Comparison of ENCODE assay signal across 27 mouse cellular contexts in the genomic region with DNA sequence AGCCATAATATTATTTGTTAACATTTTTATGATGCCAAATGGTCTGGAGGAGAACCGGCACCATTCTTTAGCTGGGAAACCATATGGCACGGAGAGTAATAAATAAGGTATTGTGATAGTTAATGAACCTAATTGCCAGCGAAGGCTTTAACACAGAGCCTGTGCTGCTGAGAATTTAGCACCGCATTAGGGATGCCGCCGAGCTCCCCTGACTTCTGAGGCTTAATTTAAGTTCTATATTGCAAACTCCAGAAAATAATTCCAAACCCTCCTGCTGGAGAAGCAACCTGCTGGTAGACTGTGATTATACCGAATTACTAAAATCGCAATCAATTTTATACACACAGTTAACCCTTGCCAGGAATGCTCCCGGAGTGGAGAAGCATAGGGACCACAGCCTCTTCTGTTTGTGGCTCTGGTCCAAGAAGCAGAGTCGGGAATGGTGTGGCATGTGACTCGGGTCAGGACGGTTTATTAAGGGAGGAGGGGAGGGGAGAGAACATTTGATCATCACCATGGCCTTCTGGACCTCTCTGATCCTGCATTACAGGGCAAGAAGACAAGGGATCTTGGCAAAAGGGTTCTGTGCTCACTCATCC. TPM values are rescaled to one million over a fixed set of nuclear protein-coding genes. Genes with fewer than 3 reads are reported as not detected.
DNase-seq lines count a peak whose midpoint lies in the region; ATAC-seq and TF ChIP-seq lines count a peak whose summit lies in the region.
"Had no signal": no experiment of that assay in that cellular context is flagged by ENCODE, and none has a peak within 500 bp of the region (broad histone marks: within the 10 kb centered on the region; RNA-seq: fewer than 3 reads in every experiment).

No protein-coding gene starts in this region.

- WGBS in heart, embryonic 11.5 days (ENCODE audit: insufficient replicate concordance): 77% methylated on average over 12 of the region's 12 CpGs
- WGBS in midbrain, postnatal 0 days: 48% methylated on average over 12 of the region's 12 CpGs
- 44% methylated on average over 12 of the region's 12 CpGs for WGBS in midbrain, embryonic 16.5 days
- WGBS in neural tube, embryonic 13.5 days: 16% methylated on average over 12 of the region's 12 CpGs

- no peak overlapping the region for H3K4me2 ChIP-seq in heart, embryonic 11.5 days
- H3K4me2 ChIP-seq in midbrain, postnatal 0 days (ENCODE audit: low read depth, low read length, poor library complexity, severe bottlenecking): no peak overlapping the region
- H3K4me2 ChIP-seq in midbrain, embryonic 16.5 days (ENCODE audit: low read length): no peak overlapping the region
- no peak overlapping the region for H3K4me2 ChIP-seq in neural tube, embryonic 13.5 days
- H3K4me2 ChIP-seq: embryonic facial prominence, embryonic 12.5 days; liver, embryonic 12.5 days; midbrain, embryonic 15.5 days had no signal

- H3K9ac ChIP-seq in heart, embryonic 11.5 days (ENCODE audit: low read depth, low read length): no peak overlapping the region
- no peak overlapping the region for H3K9ac ChIP-seq in midbrain, postnatal 0 days (replicated peaks; ENCODE audit: low read length, poor library complexity, severe bottlenecking)
- H3K9ac ChIP-seq in midbrain, embryonic 16.5 days (ENCODE audit: low read depth, low read length): no peak overlapping the region
- 0 out of 2 replicates have a peak overlapping the region, but pooled peaks have one; percentile 8 for H3K9ac ChIP-seq in neural tube, embryonic 13.5 days
- H3K9ac ChIP-seq: embryonic facial prominence, embryonic 12.5 days; liver, embryonic 12.5 days; liver, postnatal 0 days; midbrain, embryonic 15.5 days had no signal

- no peaks in the 10 kb centered on the region for H3K9me3 ChIP-seq in heart, embryonic 11.5 days (replicated peaks; ENCODE audit: control insufficient read depth, low read length)
- H3K9me3 ChIP-seq in midbrain, postnatal 0 days (ENCODE audit: low read length): no peaks in the 10 kb centered on the region
- no peaks in the 10 kb centered on the region for H3K9me3 ChIP-seq in midbrain, embryonic 16.5 days (replicated peaks; ENCODE audit: control insufficient read depth, low read length, poor library complexity, severe bottlenecking)
- no peaks in the 10 kb centered on the region for H3K9me3 ChIP-seq in neural tube, embryonic 13.5 days
- H3K9me3 ChIP-seq: embryonic facial prominence, embryonic 12.5 days; heart, embryonic 10.5 days; liver, embryonic 12.5 days; megakaryocyte, embryonic 14.5 days; midbrain, embryonic 15.5 days had no signal

- intact Hi-C loops in heart, postnatal 10 days (cut with DNase I): loop anchor here (10.0 kb wide), 1 partner anchor 188 kb away; a partner anchor contains a TSS

- H3K27me3 ChIP-seq in heart, embryonic 11.5 days (ENCODE audit: control insufficient read depth, insufficient read depth, low read length): no peaks in the 10 kb centered on the region; the same call in 1 of the 2 replicates
- H3K27me3 ChIP-seq in midbrain, postnatal 0 days (ENCODE audit: insufficient read depth, low read length): peaks cover 3% of the 10 kb centered on the region; the same call in 1 of the 2 replicates
- no peaks in the 10 kb centered on the region for H3K27me3 ChIP-seq in midbrain, embryonic 16.5 days (ENCODE audit: control insufficient read depth, insufficient read depth, low read depth, low read length)
- H3K27me3 ChIP-seq in neural tube, embryonic 13.5 days: peaks cover 17% of the 10 kb centered on the region; the same call in 1 of the 2 replicates
- H3K27me3 ChIP-seq: embryonic facial prominence, embryonic 12.5 days; midbrain, embryonic 15.5 days had no signal

- ATAC-seq in heart, embryonic 11.5 days (replicated peaks; ENCODE audit: insufficient number of reproducible peaks, low FRiP score, low TSS enrichment): no peak
- ATAC-seq in midbrain, postnatal 0 days (ENCODE audit: low FRiP score): no peak
- ATAC-seq in midbrain, embryonic 16.5 days: no peak
- peak; percentile 73 for ATAC-seq in neural tube, embryonic 13.5 days (ENCODE audit: low read depth)
- ATAC-seq: intestine, postnatal 0 days; liver, embryonic 12.5 days; liver, postnatal 0 days; midbrain, embryonic 15.5 days had no signal

- DNase-seq in heart, postnatal 10 days: peak; percentile 17
- DNase-seq in midbrain, postnatal 0 days (ENCODE audit: low spot score): peak; percentile 34
- DNase-seq in urinary bladder, adult 2 months (ENCODE audit: low spot score): no peak
- DNase-seq: adrenal gland, adult 8-10 months; B cell, adult 2 months; cerebellum, adult 9-10 months; embryo, embryonic 11 days; gastrocnemius, postnatal 10 days; kidney, adult 9 months; kidney, postnatal 10 days; layer of hippocampus, postnatal 36 days; left cerebral cortex, postnatal 4 days; liver, postnatal 0 days; lung, postnatal 4 days; thymus, postnatal 4 days had no signal

- no peak overlapping the region for H3K27ac ChIP-seq in heart, embryonic 11.5 days (ENCODE audit: low read depth, low read length)
- H3K27ac ChIP-seq in midbrain, postnatal 0 days (ENCODE audit: low read depth, low read length): no peak overlapping the region
- no peak overlapping the region for H3K27ac ChIP-seq in midbrain, embryonic 16.5 days (ENCODE audit: low read length)
- peak overlapping the region; percentile 46 for H3K27ac ChIP-seq in neural tube, embryonic 13.5 days (replicated peaks)
- H3K27ac ChIP-seq: embryonic facial prominence, embryonic 12.5 days; heart, embryonic 10.5 days; liver, embryonic 12.5 days; midbrain, embryonic 15.5 days had no signal

- no peaks in the 10 kb centered on the region for H3K4me1 ChIP-seq in heart, embryonic 11.5 days (ENCODE audit: control insufficient read depth, insufficient read depth, low read length)
- H3K4me1 ChIP-seq in midbrain, postnatal 0 days (ENCODE audit: insufficient read depth, low read length): no peaks in the 10 kb centered on the region
- H3K4me1 ChIP-seq in midbrain, embryonic 16.5 days (ENCODE audit: control insufficient read depth, insufficient read depth, low read length): no peaks in the 10 kb centered on the region; the same call in 1 of the 2 replicates
- peaks cover 30% of the 10 kb centered on the region for H3K4me1 ChIP-seq in neural tube, embryonic 13.5 days (replicated peaks)
- H3K4me1 ChIP-seq: heart, embryonic 10.5 days; liver, embryonic 12.5 days had no signal

- H3K4me3 ChIP-seq in heart, embryonic 11.5 days (ENCODE audit: low read depth, low read length): no peak overlapping the region
- no peak overlapping the region for H3K4me3 ChIP-seq in midbrain, postnatal 0 days (ENCODE audit: low read depth, low read length)
- no peak overlapping the region for H3K4me3 ChIP-seq in midbrain, embryonic 16.5 days (ENCODE audit: low read depth, low read length)
- H3K4me3 ChIP-seq in neural tube, embryonic 13.5 days: no peak overlapping the region
- H3K4me3 ChIP-seq: embryonic facial prominence, embryonic 12.5 days; heart, embryonic 10.5 days; liver, embryonic 12.5 days; megakaryocyte, embryonic 14.5 days; midbrain, embryonic 15.5 days; myocyte had no signal

- no peak for TF ChIP-seq CTCF in midbrain, postnatal 0 days (IDR thresholded peaks at IDR 0.05)

- H3K36me3 ChIP-seq in heart, embryonic 11.5 days (ENCODE audit: control insufficient read depth, insufficient read depth, low read length): no peaks in the 10 kb centered on the region
- no peaks in the 10 kb centered on the region for H3K36me3 ChIP-seq in midbrain, postnatal 0 days (ENCODE audit: insufficient read depth, low read length)
- H3K36me3 ChIP-seq in midbrain, embryonic 16.5 days (ENCODE audit: control insufficient read depth, insufficient read depth, low read length): no peaks in the 10 kb centered on the region
- H3K36me3 ChIP-seq in neural tube, embryonic 13.5 days: no peaks in the 10 kb centered on the region
- H3K36me3 ChIP-seq: embryonic facial prominence, embryonic 12.5 days; heart, embryonic 10.5 days; liver, embryonic 12.5 days; midbrain, embryonic 15.5 days had no signal

RNA-seq across cellular contexts. Expression of a gene that starts 30.6 kb away (rescaled TPM):
- total RNA-seq in heart, postnatal 10 days (2021): 100 to 1,000 TPM in 1 of 2 experiments, 10 to 100 TPM in 1; 25.5 to 199 TPM
- 0.57 and 0.75 TPM in 2 replicates for polyA plus RNA-seq in heart, embryonic 11.5 days (2014; fragmentation: Nextera tagmentation; extraction: Ambion mirVana)
- 8.3 and 12.6 TPM in 2 replicates for total RNA-seq in midbrain, postnatal 0 days (2014; rRNA removed)
- polyA plus RNA-seq in midbrain, postnatal 0 days (2015; fragmentation: Nextera tagmentation; extraction: Ambion mirVana): 5.5 and 6.1 TPM in 2 replicates
- polyA plus RNA-seq in midbrain, embryonic 16.5 days (2015; fragmentation: Nextera tagmentation; extraction: Ambion mirVana): 5.4 and 6.4 TPM in 2 replicates
- polyA plus RNA-seq in neural tube, embryonic 13.5 days (2015; fragmentation: Nextera tagmentation; extraction: Ambion mirVana): 7.4 and 8.5 TPM in 2 replicates
- polyA plus RNA-seq in urinary bladder, adult 2 months (2012; rRNA removed): 7.4 and 21.3 TPM in 2 replicates
- polyA plus RNA-seq: myocyte had no signal

RNA-seq across cellular contexts. Expression of a gene that starts 44.3 kb away (rescaled TPM):
- total RNA-seq in heart, postnatal 10 days (2021): not detected
- 0.14 and 0.25 TPM in 2 replicates for polyA plus RNA-seq in heart, embryonic 11.5 days (2014; fragmentation: Nextera tagmentation; extraction: Ambion mirVana)
- 0.93 and 1.4 TPM in 2 replicates for total RNA-seq in midbrain, postnatal 0 days (2014; rRNA removed)
- polyA plus RNA-seq in midbrain, postnatal 0 days (2015; fragmentation: Nextera tagmentation; extraction: Ambion mirVana): 0.54 and 0.72 TPM in 2 replicates
- 0.88 and 1.2 TPM in 2 replicates for polyA plus RNA-seq in midbrain, embryonic 16.5 days (2015; fragmentation: Nextera tagmentation; extraction: Ambion mirVana)
- polyA plus RNA-seq in neural tube, embryonic 13.5 days (2015; fragmentation: Nextera tagmentation; extraction: Ambion mirVana): 6.5 and 9.9 TPM in 2 replicates
- 1.1 and 1.7 TPM in 2 replicates for polyA plus RNA-seq in urinary bladder, adult 2 months (2012; rRNA removed)
- total RNA-seq: CH12.LX; gastrocnemius, postnatal 10 days had no signal
- polyA plus RNA-seq: gonadal fat pad, adult 2 months; liver, embryonic 12.5 days; liver, postnatal 0 days; myocyte had no signal
